Mouse (Mus musculus) Patski (cell line): ENCODE measurements around the gene Mphosph9. TPM values are rescaled to one million over a fixed set of nuclear protein-coding genes. Genes with fewer than 3 reads are reported as not detected.

Experiments
- ATAC-seq: fragments of 100-300 bp; one replicate; pipeline ENCODE4 v1.8.0; 2021
- CTCF ChIA-PET: fragments of 350-600 bp; sonication (Branson Sonifier 250); formaldehyde crosslinking; loops from one replicate; lab custom pipeline; 2022; ENCODE audit warnings: inconsistent platforms; lab: Charles Lee
- POLR2A ChIA-PET: fragments of 350-600 bp; sonication (Branson Sonifier 250); formaldehyde crosslinking; loops from one replicate; lab custom pipeline; 2022; ENCODE audit warnings: antibody characterized with exemption, inconsistent platforms; lab: Charles Lee
- DNase-seq: peaks from one replicate; pipeline ENCODE4 v3.0.0-alpha.2; 2011; ENCODE audit warnings: low read depth, low spot score
- H3K27me3 ChIP-seq: fragments of 371-371 bp; one replicate; pipeline ENCODE4 v1.5.1; 2021
- CTCF ChIP-seq: fragments of 100-300 bp; IDR thresholded peaks from one replicate; pipeline ENCODE4 v1.5.1; 2021
- in situ Hi-C: fragments of 300-500 bp; cut with MboI; formaldehyde crosslinking; loops from 3 replicates; pipeline ENCODE4 v1.11.1; 2018; ENCODE audit warnings: low pct_unique_long_range_greater_than_20kb, mixed read lengths
- polyA plus RNA-seq: library from polyadenylated mRNA; unstranded; gene quantifications from one replicate; pipeline ENCODE4 v1.2.3, GENCODE M21; 2021

Mphosph9 gene
- polyA plus RNA-seq, 1 experiment from 2014 or later: 14.0 TPM

GRCm38 (mm10) chr5:124355425-124355959 is 27.7 kb upstream of the Mphosph9 start:
- H3K27me3 ChIP-seq: no peaks in the 10 kb centered on the region
- ATAC-seq (no peak), DNase-seq (no peak)
- ChIA-PET POLR2A (interaction anchor here (0.7 kb wide), 1 partner anchor 38 kb away, joined by 4 read pairs; no protein-coding TSS in a partner anchor), CTCF (no interaction called here)
- in situ Hi-C loops: no loop called here
- TF ChIP-seq CTCF: no peak

- TF ChIP-seq CTCF: no peak
- ChIA-PET POLR2A (interaction anchor here (0.7 kb wide), 1 partner anchor 39 kb away, joined by 4 read pairs; no protein-coding TSS in a partner anchor), CTCF (no interaction called here)
- no peaks in the 10 kb centered on the region for H3K27me3 ChIP-seq
- in situ Hi-C loops: no loop called here
- DNase-seq (no peak), ATAC-seq (peak; percentile 28)
Measured at GRCm38 (mm10) chr5:124354574-124355424, 27.0 kb upstream of the Mphosph9 start.

- ATAC-seq (peak; percentile 48), DNase-seq (no peak)
- no peaks in the 10 kb centered on the region for H3K27me3 ChIP-seq
- ChIA-PET POLR2A (interaction anchor here (0.7 to 2.2 kb wide), 2 partner anchors 26 to 86 kb away, joined by 3 to 7 read pairs; partner anchors contain the start of genes 2810006K23Rik, Kmt5a and Mphosph9), CTCF (no interaction called here)
- no peak for TF ChIP-seq CTCF
- in situ Hi-C loops: no loop called here
Measured at GRCm38 (mm10) chr5:124353726-124354547, 26.2 kb upstream of the Mphosph9 start.

GRCm38 (mm10) chr5:124353011-124353725 is 25.4 kb upstream of the Mphosph9 start:
- in situ Hi-C loops: no loop called here
- ChIA-PET POLR2A (interaction anchor here (0.7 to 2.2 kb wide), 2 partner anchors 25 to 267 kb away, joined by 3 to 7 read pairs; partner anchors contain the start of genes 2810006K23Rik and Mphosph9), CTCF (interaction anchor here (1.4 kb wide), 1 partner anchor 9 kb away, joined by 4 read pairs; no protein-coding TSS in a partner anchor)
- no peak for ATAC-seq
- no peak for TF ChIP-seq CTCF
- no peaks in the 10 kb centered on the region for H3K27me3 ChIP-seq
- no peak for DNase-seq

GRCm38 (mm10) chr5:124352141-124352920 is 24.6 kb upstream of the Mphosph9 start:
- H3K27me3 ChIP-seq: no peaks in the 10 kb centered on the region
- ChIA-PET POLR2A (interaction anchor here (0.7 to 2.2 kb wide), 2 partner anchors 25 to 266 kb away, joined by 3 to 7 read pairs; partner anchors contain the start of genes 2810006K23Rik and Mphosph9), CTCF (interaction anchor here (1.4 kb wide), 1 partner anchor 10 kb away, joined by 4 read pairs; no protein-coding TSS in a partner anchor)
- TF ChIP-seq CTCF: no peak
- ATAC-seq (peak; percentile 62), DNase-seq (peak; percentile 48)
- in situ Hi-C loops: no loop called here

- CTCF ChIA-PET: interaction anchor here (1.4 kb wide), 1 partner anchor 11 kb away, joined by 4 read pairs; no protein-coding TSS in a partner anchor
Measured at GRCm38 (mm10) chr5:124351604-124352003, 23.8 kb upstream of the Mphosph9 start.

GRCm38 (mm10) chr5:124351111-124351560 is 23.4 kb upstream of the Mphosph9 start:
- ChIA-PET CTCF (no interaction called here), POLR2A (interaction anchor here (0.6 kb wide), 1 partner anchor 107 kb away, joined by 4 read pairs; no protein-coding TSS in a partner anchor)
- no peak for DNase-seq
- in situ Hi-C loops: no loop called here
- peak; percentile 18 for ATAC-seq
- H3K27me3 ChIP-seq: no peaks in the 10 kb centered on the region
- no peak for TF ChIP-seq CTCF

More at GRCm38 (mm10) chr5:124351604-124352003, 23.8 kb upstream of the Mphosph9 start:
- no peak for TF ChIP-seq CTCF
- ATAC-seq: no peak
- in situ Hi-C loops: no loop called here
- H3K27me3 ChIP-seq: no peaks in the 10 kb centered on the region
- no peak for DNase-seq
- POLR2A ChIA-PET: interaction anchor here (0.6 kb wide), 1 partner anchor 107 kb away, joined by 4 read pairs; no protein-coding TSS in a partner anchor

GRCm38 (mm10) chr5:124350350-124350749 is 22.6 kb upstream of the Mphosph9 start:
- DNase-seq (no peak), ATAC-seq (no peak)
- in situ Hi-C loops: no loop called here
- ChIA-PET CTCF (interaction anchor here (1.0 to 1.5 kb wide), 2 partner anchors 17 to 21 kb away, joined by 3 to 4 read pairs; no protein-coding TSS in a partner anchor), POLR2A (interaction anchor here (0.6 kb wide), 1 partner anchor 8 kb away, joined by 3 read pairs; no protein-coding TSS in a partner anchor)
- no peak for TF ChIP-seq CTCF
- H3K27me3 ChIP-seq: no peaks in the 10 kb centered on the region
